In genomic region chr6:37593551-37594089, GRCm38 (mm10) we compare ENCODE assay signal across 13 mouse cellular contexts.
DNase-seq lines count a peak whose midpoint lies in the region; ATAC-seq and TF ChIP-seq lines count a peak whose summit lies in the region.
"Had no signal": no experiment of that assay in that cellular context is flagged by ENCODE, and none has a peak within 500 bp of the region (broad histone marks: within the 10 kb centered on the region; RNA-seq: fewer than 3 reads in every experiment).

No protein-coding gene starts in this region.

- ATAC-seq in lung, embryonic 14.5 days (ENCODE audit: insufficient read depth): no peak; the same call in 1 of the 2 replicates
- 0 out of 2 replicates have a peak, but pooled peaks have one; percentile 60 for ATAC-seq in embryonic facial prominence, embryonic 12.5 days (ENCODE audit: insufficient number of reproducible peaks, insufficient read depth, low FRiP score, low TSS enrichment)
- no peak for ATAC-seq in kidney, embryonic 14.5 days (ENCODE audit: low FRiP score, low TSS enrichment)

- no peaks in the 10 kb centered on the region for H3K27me3 ChIP-seq in lung, embryonic 14.5 days (ENCODE audit: insufficient read depth, low read length)
- H3K27me3 ChIP-seq in embryonic facial prominence, embryonic 12.5 days: no peaks in the 10 kb centered on the region
- H3K27me3 ChIP-seq in kidney, embryonic 14.5 days (ENCODE audit: control insufficient read depth, insufficient read depth, low read length): no peaks in the 10 kb centered on the region
- H3K27me3 ChIP-seq: CH12.LX; heart, embryonic 15.5 days; liver, embryonic 15.5 days; megakaryocyte, embryonic 14.5 days; stomach, embryonic 15.5 days had no signal

- 12% methylated on average over 5 of the region's 5 CpGs for WGBS in lung, embryonic 14.5 days
- WGBS in embryonic facial prominence, embryonic 12.5 days: 18% methylated on average over 5 of the region's 5 CpGs
- 20% methylated on average over 5 of the region's 5 CpGs for WGBS in kidney, embryonic 14.5 days

- H3K4me1 ChIP-seq in lung, embryonic 14.5 days (ENCODE audit: insufficient read depth): peaks cover 3% of the 10 kb centered on the region; the same call in 1 of the 2 replicates
- peaks cover 4% of the 10 kb centered on the region; the same call in 1 of the 2 replicates for H3K4me1 ChIP-seq in embryonic facial prominence, embryonic 12.5 days
- peaks cover 9% of the 10 kb centered on the region for H3K4me1 ChIP-seq in kidney, embryonic 14.5 days (ENCODE audit: control insufficient read depth, insufficient read depth, low read length)
- H3K4me1 ChIP-seq: heart, embryonic 15.5 days had no signal

- no peak overlapping the region for H3K4me3 ChIP-seq in lung, embryonic 14.5 days (ENCODE audit: low read depth, low read length)
- no peak overlapping the region for H3K4me3 ChIP-seq in embryonic facial prominence, embryonic 12.5 days
- H3K4me3 ChIP-seq in kidney, embryonic 14.5 days (ENCODE audit: low read length): no peak overlapping the region
- H3K4me3 ChIP-seq: heart, embryonic 15.5 days; left cerebral cortex, adult 2 months; liver, embryonic 15.5 days; megakaryocyte, embryonic 14.5 days; stomach, embryonic 15.5 days had no signal

- H3K27ac ChIP-seq in lung, embryonic 14.5 days (ENCODE audit: low read depth): no peak overlapping the region
- H3K27ac ChIP-seq in embryonic facial prominence, embryonic 12.5 days: no peak overlapping the region
- no peak overlapping the region for H3K27ac ChIP-seq in kidney, embryonic 14.5 days (ENCODE audit: low read depth, low read length)
- H3K27ac ChIP-seq: left cerebral cortex, adult 2 months; liver, embryonic 15.5 days had no signal

- TF ChIP-seq CTCF in lung, embryonic 14.5 days (IDR thresholded peaks at IDR 0.05; ENCODE audit: low read depth): no peak

- no peak overlapping the region for H3K4me2 ChIP-seq in lung, embryonic 14.5 days
- H3K4me2 ChIP-seq in embryonic facial prominence, embryonic 12.5 days (replicated peaks): no peak overlapping the region
- H3K4me2 ChIP-seq in kidney, embryonic 14.5 days (replicated peaks; ENCODE audit: low read depth, low read length): no peak overlapping the region
- H3K4me2 ChIP-seq: heart, embryonic 15.5 days; liver, embryonic 15.5 days; stomach, embryonic 15.5 days had no signal

- H3K9me3 ChIP-seq in lung, embryonic 14.5 days (ENCODE audit: low read depth, low read length): no peaks in the 10 kb centered on the region
- H3K9me3 ChIP-seq in embryonic facial prominence, embryonic 12.5 days: no peaks in the 10 kb centered on the region
- H3K9me3 ChIP-seq in kidney, embryonic 14.5 days (ENCODE audit: control insufficient read depth, low read length): no peaks in the 10 kb centered on the region
- H3K9me3 ChIP-seq: heart, embryonic 15.5 days; liver, embryonic 15.5 days; stomach, embryonic 15.5 days had no signal

- H3K9ac ChIP-seq in lung, embryonic 14.5 days: no peak overlapping the region
- H3K9ac ChIP-seq in embryonic facial prominence, embryonic 12.5 days: no peak overlapping the region
- no peak overlapping the region for H3K9ac ChIP-seq in kidney, embryonic 14.5 days (ENCODE audit: low read depth, low read length)
- H3K9ac ChIP-seq: heart, embryonic 15.5 days; liver, embryonic 15.5 days; stomach, embryonic 15.5 days had no signal

- DNase-seq in lung, embryonic 14.5 days: peak; percentile 15
- DNase-seq in lung, postnatal 14 days: no peak
- peak; percentile 30 for DNase-seq in mesoderm, embryonic 11.5 days (ENCODE audit: low read depth, low spot score)
- no peak for DNase-seq in cerebellum, adult 9-11 months
- no peak for DNase-seq in layer of hippocampus, adult 18-20 months (ENCODE audit: low spot score in 2 of 2)

- H3K36me3 ChIP-seq in lung, embryonic 14.5 days (ENCODE audit: insufficient read depth): no peaks in the 10 kb centered on the region
- H3K36me3 ChIP-seq in embryonic facial prominence, embryonic 12.5 days: no peaks in the 10 kb centered on the region
- no peaks in the 10 kb centered on the region for H3K36me3 ChIP-seq in kidney, embryonic 14.5 days (ENCODE audit: control insufficient read depth, insufficient read depth, low read length)
- H3K36me3 ChIP-seq: heart, embryonic 15.5 days; liver, embryonic 15.5 days; stomach, embryonic 15.5 days had no signal

Comparison
In these comparisons a context has a peak if more than half of its experiments do, and no peak if none do; other contexts are left out.
1. DNase-seq: peak in lung, embryonic 14.5 days (single experiment) and mesoderm, embryonic 11.5 days (single experiment); none in lung, postnatal 14 days (single experiment), cerebellum, adult 9-11 months (single experiment) and layer of hippocampus, adult 18-20 months (0 of 2).